Mouse (Mus musculus) thymus, adult 2 months (tissue): Measurements from ENCODE around the gene Fam155a. TPM values are rescaled to one million over a fixed set of nuclear protein-coding genes. Genes with fewer than 3 reads are reported as not detected.

ENCODE experiments used
- DNase-seq: peaks from one replicate; pipeline ENCODE4 v3.0.0; 2021
- H3K27ac ChIP-seq: fragments of 200-500 bp; 2 replicates; pipeline ENCODE4 v1.5.1; 2012; ENCODE audit warnings: low read length, control low read depth; ENCODE audit not compliant: control insufficient read depth, insufficient read depth
- H3K27me3 ChIP-seq: fragments of 200-500 bp; 2 replicates; pipeline ENCODE4 v1.6.1; 2012; ENCODE audit warnings: mild to moderate bottlenecking, low read length, moderate library complexity, mixed read lengths; ENCODE audit not compliant: control insufficient read depth, insufficient read depth
- H3K36me3 ChIP-seq: fragments of 200-500 bp; 2 replicates; pipeline ENCODE4 v1.6.1; 2012; ENCODE audit warnings: mild to moderate bottlenecking, low read length, moderate library complexity; ENCODE audit not compliant: control insufficient read depth, insufficient read depth
- H3K4me1 ChIP-seq: fragments of 200-500 bp; replicated peaks from 2 replicates; pipeline ENCODE4 v1.6.1; 2012; ENCODE audit warnings: low read length; ENCODE audit not compliant: control insufficient read depth, insufficient read depth
- H3K4me3 ChIP-seq: fragments of 200-500 bp; 2 replicates; pipeline ENCODE4 v1.5.1; 2012; ENCODE audit warnings: mild to moderate bottlenecking, low read length, control low read depth, moderate library complexity; ENCODE audit not compliant: control insufficient read depth, insufficient read depth
- CTCF ChIP-seq: fragments of 200-500 bp; IDR thresholded peaks from 2 replicates; pipeline ENCODE4 v1.5.1; 2012; ENCODE audit warnings: mild to moderate bottlenecking, control low read depth, low read length, moderate library complexity, borderline replicate concordance; ENCODE audit not compliant: control insufficient read depth, poor library complexity, insufficient read depth; ENCODE audit errors: extremely low read depth
- POLR2A ChIP-seq: fragments of 200-500 bp; IDR thresholded peaks from 2 replicates; pipeline ENCODE4 v1.6.1; 2012; ENCODE audit warnings: mild to moderate bottlenecking, low read length, control low read depth, moderate library complexity; ENCODE audit not compliant: control insufficient read depth, poor library complexity, insufficient read depth; ENCODE audit errors: extremely low read depth
- WGBS: fragments of 180-500 bp; shearing (Covaris S2); methylation state at CpG from one replicate; pipeline ENCODE4 v1.1.7; 2018; 5-methylcytosine and 5-hydroxymethylcytosine counted together
- polyA plus RNA-seq: library from polyadenylated mRNA; depleted of rRNA; stranded (reverse); fragments of >200 nt; gene quantifications from 2 replicates; pipeline ENCODE4 v1.2.3, GENCODE M21; 2012

The Fam155a gene
- polyA plus RNA-seq, 1 experiment = 0.09 TPM

- 95% methylated on average over 3 of the region's 3 CpGs for WGBS
- no peak for TF ChIP-seq CTCF
- no peak for TF ChIP-seq POLR2A
- no peaks in the 10 kb centered on the region for H3K27me3 ChIP-seq
- H3K36me3 ChIP-seq = no peaks in the 10 kb centered on the region
- H3K27ac ChIP-seq = no peak overlapping the region
- H3K4me3 ChIP-seq = no peak overlapping the region
- no peaks in the 10 kb centered on the region for H3K4me1 ChIP-seq
- DNase-seq = no peak
Measured at GRCm38 (mm10) chr8:9549199-9549598, 221.8 kb downstream of the Fam155a start.

GRCm38 (mm10) chr8:9547558-9547954 lies 223.4 kb downstream of the Fam155a start:
- no peak for DNase-seq
- TF ChIP-seq CTCF = no peak
- no peak for TF ChIP-seq POLR2A
- Histone ChIP-seq H3K27ac (no peak overlapping the region), H3K4me1 (no peaks in the 10 kb centered on the region), H3K27me3 (no peaks in the 10 kb centered on the region), H3K36me3 (no peaks in the 10 kb centered on the region), H3K4me3 (no peak overlapping the region)
- 86% methylated on average over 2 of the region's 2 CpGs for WGBS

GRCm38 (mm10) chr8:9546919-9547557 lies 223.9 kb downstream of the Fam155a start:
- Histone ChIP-seq H3K36me3 (no peaks in the 10 kb centered on the region), H3K27me3 (no peaks in the 10 kb centered on the region), H3K27ac (no peak overlapping the region), H3K4me1 (no peaks in the 10 kb centered on the region), H3K4me3 (no peak overlapping the region)
- no peak for DNase-seq
- WGBS = 93% methylated on average over 6 of the region's 6 CpGs
- TF ChIP-seq CTCF (no peak), POLR2A (no peak)

GRCm38 (mm10) chr8:9546429-9546828 lies 224.5 kb downstream of the Fam155a start:
- no peak overlapping the region for H3K4me3 ChIP-seq
- DNase-seq = no peak
- no peaks in the 10 kb centered on the region for H3K36me3 ChIP-seq
- WGBS = 61% methylated on average over 6 of the region's 6 CpGs
- H3K27me3 ChIP-seq = no peaks in the 10 kb centered on the region
- H3K4me1 ChIP-seq = no peaks in the 10 kb centered on the region
- TF ChIP-seq POLR2A = no peak
- TF ChIP-seq CTCF = no peak
- H3K27ac ChIP-seq = no peak overlapping the region

GRCm38 (mm10) chr8:9545665-9546064 lies 225.3 kb downstream of the Fam155a start:
- Histone ChIP-seq H3K4me3 (no peak overlapping the region), H3K36me3 (no peaks in the 10 kb centered on the region), H3K27ac (no peak overlapping the region), H3K4me1 (no peaks in the 10 kb centered on the region), H3K27me3 (no peaks in the 10 kb centered on the region)
- DNase-seq = no peak
- 89% methylated on average over 2 of the region's 2 CpGs for WGBS
- TF ChIP-seq CTCF (no peak), POLR2A (no peak)

DNA sequence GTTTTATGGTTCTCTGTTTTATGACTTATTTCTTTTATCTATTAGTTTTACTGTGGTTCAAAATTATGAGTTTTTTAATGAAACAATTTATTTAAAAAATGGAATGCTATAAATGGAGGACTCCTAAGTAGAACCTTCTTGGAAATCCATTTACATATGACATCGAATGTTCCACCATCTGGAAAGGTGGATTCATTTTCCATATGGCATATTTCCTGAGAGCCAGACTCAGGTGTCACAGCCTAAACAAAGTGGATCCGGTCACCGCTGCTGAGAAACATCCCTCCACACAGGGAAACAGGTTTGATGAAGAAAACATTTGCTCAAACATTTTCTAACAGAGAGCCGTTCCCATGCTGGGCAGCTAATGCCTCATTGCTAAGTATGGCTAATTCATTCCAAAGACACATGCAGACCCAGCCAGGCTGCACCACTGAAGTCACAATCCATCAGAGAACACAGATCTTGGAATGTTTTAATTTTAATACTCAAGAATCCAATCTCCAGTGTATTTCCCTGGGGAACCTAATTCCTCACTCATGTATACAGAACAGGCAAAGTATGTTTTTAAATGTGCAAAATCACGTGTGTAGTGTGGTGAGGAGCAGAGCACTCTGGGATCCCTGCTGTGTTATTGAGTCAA lies 235.1 kb downstream of the Fam155a start:
- Histone ChIP-seq H3K27me3 (no peaks in the 10 kb centered on the region), H3K4me3 (no peak overlapping the region), H3K27ac (no peak overlapping the region), H3K4me1 (no peaks in the 10 kb centered on the region), H3K36me3 (no peaks in the 10 kb centered on the region)
- DNase-seq = no peak
- TF ChIP-seq CTCF = no peak
- TF ChIP-seq POLR2A = no peak
- 94% methylated on average over 5 of the region's 5 CpGs for WGBS

DNA sequence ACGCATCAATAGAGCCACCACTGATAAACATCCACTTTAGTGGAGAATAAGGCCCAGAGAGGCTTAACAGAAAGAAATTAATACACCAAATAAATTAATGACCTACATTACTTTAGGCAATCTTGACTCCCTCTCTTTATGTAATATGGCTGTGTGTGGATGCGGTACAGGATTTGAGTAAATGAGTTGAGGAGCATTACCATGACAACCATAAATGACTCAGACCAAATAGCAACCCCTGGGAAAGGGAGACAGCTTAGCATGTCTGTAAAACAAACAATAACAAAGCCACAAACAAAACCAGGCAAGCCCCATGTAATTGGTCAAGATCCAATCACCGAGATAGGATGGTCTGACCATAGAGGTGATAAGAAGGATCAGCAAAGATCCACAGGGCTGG lies 244.4 kb downstream of the Fam155a start:
- Histone ChIP-seq H3K36me3 (no peaks in the 10 kb centered on the region), H3K27me3 (no peaks in the 10 kb centered on the region), H3K27ac (no peak overlapping the region), H3K4me3 (no peak overlapping the region), H3K4me1 (no peaks in the 10 kb centered on the region)
- TF ChIP-seq POLR2A (no peak), CTCF (no peak)
- DNase-seq = no peak
- 97% methylated on average over 3 of the region's 3 CpGs for WGBS
